Mouse (Mus musculus) left cerebral cortex, adult 8-10 months (tissue): ENCODE data around the gene Wdr70. TPM values are rescaled to one million over a fixed set of nuclear protein-coding genes. Genes with fewer than 3 reads are reported as not detected.

ENCODE experiments used
- DNase-seq, 2 experiments: peaks; one replicate each; pipeline ENCODE4 v3.0.0; 2022; ENCODE audit warnings: low spot score in 2 of 2
- total RNA-seq, 4 experiments: library from RNA; stranded (reverse); gene quantifications; 2 replicates each; pipeline ENCODE4 v1.2.4; 2022

Gene Wdr70
- total RNA-seq, 4 experiments from 2014 or later: 30.6 to 38.0 (median 32.7) TPM

DNA sequence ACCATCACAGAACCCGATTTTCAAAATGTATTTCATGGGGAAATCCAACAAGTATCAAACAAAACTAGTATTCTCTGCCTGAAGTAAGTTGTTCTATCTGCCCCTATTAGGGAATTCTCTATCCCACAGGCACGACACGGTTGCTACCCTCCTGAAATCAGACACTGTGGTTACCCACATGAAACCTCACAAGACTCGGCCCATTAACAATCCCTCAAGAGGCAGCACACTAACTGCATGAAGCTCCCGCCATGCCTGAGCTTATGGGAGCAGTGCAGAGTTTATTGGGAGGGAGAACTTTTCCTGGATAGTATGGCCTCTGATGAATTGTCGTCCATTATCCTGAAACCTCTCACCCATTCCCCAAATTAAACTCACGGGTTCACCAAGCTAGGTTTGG lies 67.8 kb downstream of the Wdr70 start:
- no peak for DNase-seq

DNA sequence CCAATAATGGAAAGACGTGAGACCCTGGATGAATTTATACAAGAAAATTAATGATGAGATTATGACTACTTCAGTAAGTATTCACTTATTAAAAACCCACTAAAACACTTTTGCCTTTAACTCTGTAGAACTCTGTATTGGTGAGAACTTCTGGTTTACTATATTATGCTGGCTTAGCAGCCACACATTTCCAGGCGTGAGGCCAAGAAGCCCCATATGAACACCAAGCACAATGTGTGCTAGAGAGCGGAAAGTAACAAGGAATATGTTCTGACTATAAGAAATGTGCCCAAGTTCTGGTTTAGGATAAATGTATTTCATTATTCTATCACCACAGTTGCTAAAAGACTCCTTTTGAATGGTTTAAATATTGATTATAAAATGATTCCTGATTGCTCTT lies 68.4 kb downstream of the Wdr70 start:
- peak in 1 of 2 experiments; percentile 49 for DNase-seq

DNA sequence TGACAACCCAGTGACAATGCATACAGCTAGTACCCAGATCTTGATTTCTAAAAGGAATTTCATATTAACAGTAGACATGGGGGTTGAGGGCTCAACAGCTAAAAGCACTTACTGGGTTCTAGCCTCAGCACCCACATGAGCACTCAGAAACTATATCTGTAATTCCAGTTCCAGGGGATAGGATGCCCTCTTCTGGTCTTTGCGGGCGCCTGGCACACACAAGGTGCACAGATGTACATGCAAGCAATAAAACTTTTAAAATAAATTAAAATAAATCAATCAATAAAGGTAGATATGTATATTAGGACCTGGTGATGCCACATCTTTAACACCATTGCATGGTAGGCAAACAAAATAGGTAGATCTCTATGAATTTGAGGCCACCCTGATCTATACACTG lies 71.5 kb downstream of the Wdr70 start:
- DNase-seq: no peak

GRCm38 (mm10) chr15:8011418-8011817 lies 87.6 kb downstream of the Wdr70 start:
- DNase-seq: no peak

DNA sequence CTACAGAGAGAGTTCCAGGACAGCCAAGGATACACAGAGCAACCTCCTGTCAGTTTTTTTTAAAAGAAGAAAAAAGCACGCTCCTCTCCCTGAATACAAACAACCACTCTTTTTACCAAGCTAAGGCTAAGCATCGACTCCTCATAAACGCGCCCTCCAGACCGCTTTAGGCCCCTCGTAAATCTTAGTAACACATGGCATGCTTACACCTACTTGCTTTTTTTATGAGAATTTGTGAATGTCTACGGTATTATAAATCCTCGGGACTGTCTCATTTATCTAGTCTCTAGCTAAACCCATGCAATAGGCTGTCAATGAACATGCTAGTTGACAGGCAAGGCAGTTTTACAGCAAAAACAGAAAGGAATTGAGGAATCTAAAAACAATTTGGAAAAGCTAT lies 91.6 kb downstream of the Wdr70 start:
- DNase-seq: no peak

DNA sequence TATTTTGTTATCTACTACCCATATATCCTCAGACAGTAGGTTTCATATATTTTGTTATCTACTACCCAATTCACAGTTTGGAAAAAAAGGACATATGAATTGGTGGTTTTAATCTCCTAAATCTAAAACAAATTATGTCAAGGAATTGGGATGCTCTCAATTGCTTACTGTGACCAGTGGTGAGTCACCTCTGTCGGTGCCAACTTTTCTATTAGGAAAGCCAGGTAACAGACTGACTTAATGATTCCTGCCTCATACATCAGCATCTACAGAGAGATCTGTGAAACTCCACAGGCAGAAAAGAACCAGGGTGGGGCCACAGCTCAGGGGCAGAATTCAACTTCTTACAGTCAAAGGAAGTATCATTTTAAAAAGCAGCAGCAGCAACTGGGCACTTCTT lies 93.0 kb downstream of the Wdr70 start:
- no peak for DNase-seq

DNA sequence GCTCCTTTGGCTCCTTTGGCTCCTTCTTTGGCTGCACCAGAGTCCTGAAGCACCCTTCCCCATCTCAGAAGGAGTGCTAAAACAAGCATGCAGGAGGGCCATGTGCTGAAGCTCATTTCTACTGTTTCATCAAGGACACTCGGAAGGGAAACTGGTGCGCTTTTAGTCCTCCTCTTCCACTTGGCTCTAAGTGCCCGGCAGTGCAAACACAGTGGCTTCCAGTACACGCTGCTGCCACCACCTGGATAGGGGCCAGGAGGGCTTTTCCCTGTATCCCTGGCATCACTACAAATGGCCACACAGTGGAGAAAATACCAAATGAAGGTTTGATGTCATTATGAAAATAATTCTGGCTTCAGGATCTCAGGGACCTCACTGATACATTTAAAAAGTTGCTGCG lies 93.5 kb downstream of the Wdr70 start:
- no peak for DNase-seq

DNA sequence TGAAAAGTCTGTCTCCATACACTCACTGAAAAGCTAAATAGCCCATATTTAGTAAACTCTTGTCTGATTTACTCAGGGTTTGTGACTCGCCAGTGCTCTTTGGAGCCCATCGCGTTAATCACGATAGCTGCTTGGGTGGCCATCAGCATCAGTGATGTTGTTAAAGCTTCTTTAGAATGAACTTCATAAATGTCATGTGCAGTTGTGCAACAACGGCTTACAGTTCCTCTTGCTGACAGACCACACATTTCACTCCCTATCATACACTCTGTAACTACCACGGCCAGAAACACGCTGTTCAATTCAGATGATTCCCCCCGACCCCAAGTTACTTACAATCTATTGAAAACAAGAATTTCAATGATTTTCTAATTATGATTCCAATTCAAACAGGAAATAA lies 95.2 kb downstream of the Wdr70 start:
- no peak for DNase-seq

DNA sequence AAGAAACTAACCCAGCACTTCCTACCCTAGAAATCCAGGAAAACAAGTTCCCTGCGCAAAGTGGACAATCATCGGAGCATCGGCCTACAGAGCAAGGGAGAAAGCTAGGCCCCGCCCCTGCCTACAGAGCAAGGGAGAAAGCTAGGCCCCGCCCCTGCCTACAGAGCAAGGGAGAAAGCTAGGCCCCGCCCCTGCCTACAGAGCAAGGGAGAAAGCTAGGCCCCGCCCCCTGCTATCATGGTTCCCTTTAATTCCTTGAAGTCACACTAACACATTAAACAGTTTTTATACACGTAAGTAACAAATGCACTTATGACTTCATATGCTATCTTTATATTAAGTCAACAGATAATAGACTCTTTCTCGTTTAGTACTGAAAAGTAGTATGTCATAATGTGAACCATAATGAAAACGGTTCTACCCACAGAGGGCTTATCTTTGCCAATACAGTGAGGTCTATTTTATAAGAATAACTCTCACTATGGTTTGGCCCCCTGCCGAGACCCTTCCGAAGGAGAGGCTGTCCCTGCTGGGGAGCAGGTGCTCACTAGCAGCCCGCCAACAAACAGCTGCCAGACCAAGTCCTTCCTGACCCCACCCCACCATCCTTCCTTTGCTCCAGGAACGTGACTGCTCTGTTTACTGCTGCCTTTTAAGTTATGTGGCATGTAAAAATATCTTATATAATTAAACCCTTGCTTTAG lies 100.0 kb downstream of the Wdr70 start:
- DNase-seq: no peak

DNA sequence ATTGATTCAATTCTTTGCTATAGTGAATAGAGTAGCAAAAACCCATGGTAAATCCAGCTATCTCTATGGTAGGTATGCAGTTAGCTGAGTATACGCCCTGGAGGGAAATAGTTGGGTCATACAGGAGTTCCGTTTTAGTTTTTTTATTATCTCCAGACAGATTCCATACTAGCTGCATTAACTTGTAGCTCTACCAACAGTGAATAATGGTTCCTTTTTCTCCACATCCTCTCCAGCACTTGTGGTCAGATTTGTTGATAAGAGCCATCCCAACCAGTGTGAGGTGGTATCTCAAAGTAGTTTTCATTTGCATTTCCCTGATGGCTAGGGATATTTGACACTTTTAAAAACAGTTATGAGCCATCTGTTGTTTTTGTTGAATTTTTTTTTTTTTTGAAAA lies 100.9 kb downstream of the Wdr70 start:
- DNase-seq: no peak

DNA sequence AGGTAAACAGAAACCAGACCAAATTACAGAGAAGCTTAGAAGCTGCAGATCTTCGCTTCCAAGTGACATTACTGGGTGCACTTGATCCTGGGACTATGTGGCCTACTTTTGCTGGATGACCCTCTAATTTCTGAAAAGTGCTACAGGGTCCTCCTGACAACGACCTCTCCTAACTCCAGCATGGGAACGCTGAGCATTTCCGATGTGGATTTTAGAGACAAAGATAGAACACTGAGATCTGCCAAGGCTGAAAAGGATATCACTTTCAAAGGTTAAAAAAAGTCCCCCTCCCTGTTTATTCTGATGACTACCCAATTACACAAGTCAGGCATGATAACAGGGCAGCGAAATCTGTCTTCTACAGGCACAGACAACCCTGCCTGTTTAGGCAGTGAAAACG lies 105.3 kb downstream of the Wdr70 start:
- no peak for DNase-seq

GRCm38 (mm10) chr15:7990101-7990500 lies 108.9 kb downstream of the Wdr70 start:
- DNase-seq: no peak

DNA sequence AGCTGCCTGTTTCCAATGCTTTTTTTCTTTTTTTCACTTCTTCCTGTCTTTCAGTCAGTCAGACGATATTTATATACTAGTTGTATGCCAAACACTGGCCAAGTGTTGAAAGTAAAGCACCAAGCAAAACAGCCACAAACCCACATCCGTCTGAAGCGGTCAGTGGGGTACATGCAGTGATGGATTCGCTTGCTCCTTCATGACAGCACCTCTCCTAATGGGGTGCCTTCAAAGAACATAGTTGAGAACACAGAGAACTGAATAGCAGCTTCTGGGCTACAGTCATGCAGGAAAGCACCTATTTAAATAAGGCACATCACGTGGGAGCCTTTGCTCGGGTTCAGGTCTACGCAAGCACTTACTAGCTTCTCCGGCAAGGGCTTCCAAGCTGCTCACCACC lies 111.6 kb downstream of the Wdr70 start:
- DNase-seq: no peak

DNA sequence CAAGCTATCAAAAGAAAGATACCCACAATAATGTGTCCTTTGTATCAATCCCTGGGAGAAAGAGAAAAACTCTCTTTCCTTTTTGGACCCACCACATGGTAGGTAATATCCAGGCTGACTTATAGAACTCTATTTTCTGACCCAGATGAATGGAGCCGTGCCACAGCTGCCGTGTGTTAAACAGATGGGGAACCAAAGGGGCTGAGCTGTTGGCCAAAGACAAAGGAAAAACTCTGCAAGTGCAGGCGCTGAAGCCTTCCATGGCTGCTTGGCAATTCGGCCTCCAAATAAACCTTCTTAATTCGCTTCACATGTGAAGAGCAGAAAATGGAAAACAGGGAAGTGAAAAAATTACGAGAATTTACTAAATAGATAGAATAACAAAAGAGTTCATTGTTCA lies 112.7 kb downstream of the Wdr70 start:
- no peak for DNase-seq

DNA sequence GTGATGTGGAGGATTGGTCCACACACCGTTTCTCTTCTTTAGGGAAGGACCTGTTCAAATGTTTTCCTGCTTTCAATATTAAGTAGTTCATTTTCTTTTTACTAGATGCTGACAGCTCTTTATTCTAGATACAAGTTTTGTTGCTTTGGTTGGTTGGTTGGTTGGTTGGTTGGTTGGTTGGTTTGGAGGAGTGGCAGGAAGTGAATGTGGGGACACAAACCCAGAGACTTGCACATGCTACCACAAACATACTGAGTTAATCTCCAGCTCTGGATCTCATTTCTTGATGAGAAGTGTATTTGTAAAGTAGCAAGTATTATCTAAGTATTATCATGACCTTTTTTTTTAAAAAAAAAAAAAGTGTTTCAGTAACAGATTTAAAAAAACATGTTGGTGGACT lies 120.4 kb downstream of the Wdr70 start:
- DNase-seq: no peak

- DNase-seq: no peak
Observed at GRCm38 (mm10) chr15:7976775-7977174, 122.2 kb downstream of the Wdr70 start.

GRCm38 (mm10) chr15:7974368-7974767 lies 124.6 kb downstream of the Wdr70 start:
- DNase-seq: no peak

GRCm38 (mm10) chr15:7972528-7972927 lies 126.5 kb downstream of the Wdr70 start:
- DNase-seq: no peak

- no peak for DNase-seq
Observed at GRCm38 (mm10) chr15:7962786-7963185, 136.2 kb downstream of the Wdr70 start.

DNA sequence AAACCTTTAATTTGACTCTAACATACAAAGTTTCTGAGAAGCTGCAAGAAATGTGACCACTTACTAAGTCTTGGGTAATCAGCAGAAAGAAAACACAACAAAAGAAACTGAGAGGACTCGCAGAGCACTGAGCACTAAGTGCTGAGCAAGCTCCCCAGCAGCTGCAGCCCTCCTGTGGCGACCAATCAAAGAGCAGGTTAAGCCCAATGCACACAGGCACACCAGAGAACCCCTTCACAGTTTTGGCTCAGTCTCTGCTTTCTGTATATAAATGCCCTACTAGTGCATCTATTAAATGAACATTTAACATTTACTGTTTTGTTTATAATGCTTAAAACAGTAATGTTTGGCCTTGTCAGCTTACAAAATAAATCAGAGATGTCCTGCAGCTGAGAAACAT lies 137.5 kb downstream of the Wdr70 start:
- DNase-seq: no peak

DNA sequence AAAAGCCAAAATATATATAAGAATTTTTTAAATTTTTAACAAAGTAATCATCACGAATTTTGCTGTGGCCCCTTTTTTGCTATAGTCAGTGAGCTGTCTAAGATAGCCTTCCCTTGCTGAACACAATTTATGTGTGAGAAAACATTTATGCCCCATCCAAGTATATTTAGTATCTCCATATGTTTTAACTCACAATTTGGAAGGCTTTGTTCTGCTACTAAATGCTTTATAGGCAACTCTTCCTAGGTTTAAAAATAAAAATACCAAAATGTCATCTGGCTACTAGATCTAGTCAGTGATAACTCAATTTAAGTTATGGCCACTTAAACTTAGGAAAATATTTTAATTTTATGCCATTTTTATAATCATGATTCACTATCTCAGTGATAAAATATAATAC lies 142.1 kb downstream of the Wdr70 start:
- DNase-seq: no peak

- DNase-seq: no peak
Observed at GRCm38 (mm10) chr15:7950561-7950960, 148.4 kb downstream of the Wdr70 start.

DNA sequence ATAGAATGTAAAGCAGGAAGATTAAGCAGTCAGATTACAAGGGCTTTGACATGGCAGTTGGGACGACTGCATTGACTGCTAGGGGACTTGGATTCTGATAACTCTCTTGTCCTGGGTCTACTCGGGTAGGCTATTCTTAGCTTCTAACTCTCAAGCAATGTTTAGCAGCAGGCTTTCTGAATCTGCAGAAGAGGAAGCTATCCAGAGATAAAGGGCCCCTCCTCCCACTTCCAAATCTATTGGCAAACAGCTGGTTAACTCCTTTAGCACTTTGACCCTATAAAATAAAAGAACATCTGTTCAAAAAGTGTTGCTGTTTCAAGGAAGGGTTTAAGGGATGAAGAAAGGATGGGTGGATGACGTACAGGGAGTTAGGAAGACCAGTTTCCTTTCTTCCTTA lies 157.3 kb downstream of the Wdr70 start:
- DNase-seq: no peak

GRCm38 (mm10) chr15:7935571-7936165 lies 163.3 kb downstream of the Wdr70 start:
- no peak for DNase-seq
